Mouse (Mus musculus) neural tube, embryonic 13.5 days (tissue): Measurements from ENCODE around the gene Zfp385a. TPM values are rescaled to one million over a fixed set of nuclear protein-coding genes. Genes with fewer than 3 reads are reported as not detected.

Experiments
- ATAC-seq: fragments of 200-750 bp; cut with Nextera tagmentation; 2 replicates; pipeline ENCODE4 v1.8.0; 2017; ENCODE audit warnings: low read depth, mild to moderate bottlenecking, moderate TSS enrichment, moderate library complexity
- H3K27ac ChIP-seq: fragments of 300-500 bp; sonication (generic); replicated peaks from 2 replicates; pipeline ENCODE4 v1.5.1; 2015; ENCODE audit warnings: moderate library complexity, mild to moderate bottlenecking, inconsistent platforms
- H3K27me3 ChIP-seq: fragments of 300-500 bp; sonication (generic); 2 replicates; pipeline ENCODE4 v1.6.1; 2015; ENCODE audit warnings: mild to moderate bottlenecking, inconsistent platforms
- H3K36me3 ChIP-seq: fragments of 300-500 bp; sonication (generic); 2 replicates; pipeline ENCODE4 v1.6.1; 2015; ENCODE audit warnings: mild to moderate bottlenecking, inconsistent platforms
- H3K4me1 ChIP-seq: fragments of 300-500 bp; sonication (generic); replicated peaks from 2 replicates; pipeline ENCODE4 v1.6.1; 2015; ENCODE audit warnings: inconsistent platforms
- H3K4me2 ChIP-seq: fragments of 300-500 bp; sonication (generic); 2 replicates; pipeline ENCODE4 v1.6.1; 2015; ENCODE audit warnings: inconsistent platforms, mild to moderate bottlenecking, moderate library complexity
- H3K4me3 ChIP-seq: fragments of 300-500 bp; sonication (generic); 2 replicates; pipeline ENCODE4 v1.5.1; 2015; ENCODE audit warnings: mild to moderate bottlenecking, inconsistent platforms
- H3K9ac ChIP-seq: fragments of 300-500 bp; sonication (generic); 2 replicates; pipeline ENCODE4 v1.6.1; 2015; ENCODE audit warnings: moderate library complexity, mild to moderate bottlenecking, inconsistent platforms
- H3K9me3 ChIP-seq: fragments of 300-500 bp; sonication (generic); 2 replicates; pipeline ENCODE4 v1.6.1; 2016; ENCODE audit warnings: inconsistent platforms
- WGBS: fragments of 180-500 bp; shearing (Covaris S2); methylation state at CpG from one replicate; pipeline ENCODE4 v1.1.7; 2015; 5-methylcytosine and 5-hydroxymethylcytosine counted together
- polyA plus RNA-seq: library from polyadenylated mRNA; unstranded; fragments of >200 nt; fragmentation: Nextera tagmentation; extraction: Ambion mirVana; gene quantifications from 2 replicates; pipeline ENCODE4 v1.2.1, GENCODE M21; 2015

Gene Zfp385a
- polyA plus RNA-seq, 1 experiment from 2014 or later: 18.4 TPM

GRCm38 (mm10) chr15:103359869-103360602 lies 20.1 kb upstream of the Zfp385a start:
- no peak for ATAC-seq
- no peaks in the 10 kb centered on the region for H3K36me3 ChIP-seq
- H3K9me3 ChIP-seq: no peaks in the 10 kb centered on the region
- H3K4me1 ChIP-seq: peaks cover 11% of the 10 kb centered on the region; the same call in 1 of the 2 replicates
- no peak overlapping the region for H3K4me2 ChIP-seq
- H3K9ac ChIP-seq: no peak overlapping the region
- WGBS: 89% methylated on average over 5 of the region's 5 CpGs
- no peak overlapping the region for H3K4me3 ChIP-seq
- peaks cover 9% of the 10 kb centered on the region; the same call in 1 of the 2 replicates for H3K27me3 ChIP-seq
- H3K27ac ChIP-seq: no peak overlapping the region

GRCm38 (mm10) chr15:103359122-103359510 lies 19.2 kb upstream of the Zfp385a start:
- no peak for ATAC-seq
- Histone ChIP-seq H3K36me3 (no peaks in the 10 kb centered on the region), H3K4me2 (no peak overlapping the region), H3K27ac (no peak overlapping the region), H3K4me3 (no peak overlapping the region), H3K9me3 (no peaks in the 10 kb centered on the region), H3K27me3 (0 out of 2 replicates have a peak, but pooled peaks cover under 1% of the 10 kb centered on the region), H3K9ac (no peak overlapping the region), H3K4me1 (peaks cover 9% of the 10 kb centered on the region; the same call in 1 of the 2 replicates)
- WGBS: 95% methylated on average over 1 of the region's 1 CpGs

GRCm38 (mm10) chr15:103358278-103359121 lies 18.6 kb upstream of the Zfp385a start:
- ATAC-seq: 0 out of 2 replicates have a peak, but pooled peaks have one; percentile 40
- Histone ChIP-seq H3K27ac (no peak overlapping the region), H3K36me3 (no peaks in the 10 kb centered on the region), H3K4me2 (no peak overlapping the region), H3K9ac (no peak overlapping the region), H3K4me1 (peaks cover 9% of the 10 kb centered on the region; the same call in 1 of the 2 replicates), H3K27me3 (no peaks in the 10 kb centered on the region), H3K9me3 (no peaks in the 10 kb centered on the region), H3K4me3 (no peak overlapping the region)
- WGBS: 33% methylated on average over 4 of the region's 4 CpGs

- H3K4me3 ChIP-seq: no peak overlapping the region
- H3K9ac ChIP-seq: no peak overlapping the region
- no peak for ATAC-seq
- peaks cover 9% of the 10 kb centered on the region; the same call in 1 of the 2 replicates for H3K4me1 ChIP-seq
- WGBS: 88% methylated on average over 4 of the region's 4 CpGs
- no peaks in the 10 kb centered on the region for H3K9me3 ChIP-seq
- H3K36me3 ChIP-seq: no peaks in the 10 kb centered on the region
- H3K27me3 ChIP-seq: no peaks in the 10 kb centered on the region
- H3K4me2 ChIP-seq: no peak overlapping the region
- H3K27ac ChIP-seq: no peak overlapping the region
Measured at GRCm38 (mm10) chr15:103357817-103358216, 17.9 kb upstream of the Zfp385a start.

GRCm38 (mm10) chr15:103356130-103356529 lies 16.2 kb upstream of the Zfp385a start:
- WGBS: 85% methylated on average over 4 of the region's 4 CpGs
- H3K4me3 ChIP-seq: no peak overlapping the region
- no peak for ATAC-seq
- H3K9me3 ChIP-seq: no peaks in the 10 kb centered on the region
- no peak overlapping the region for H3K4me2 ChIP-seq
- H3K27ac ChIP-seq: no peak overlapping the region
- H3K36me3 ChIP-seq: no peaks in the 10 kb centered on the region
- no peaks in the 10 kb centered on the region for H3K27me3 ChIP-seq
- peaks cover 9% of the 10 kb centered on the region; the same call in 1 of the 2 replicates for H3K4me1 ChIP-seq
- no peak overlapping the region for H3K9ac ChIP-seq

GRCm38 (mm10) chr15:103355420-103355819 lies 15.5 kb upstream of the Zfp385a start:
- ATAC-seq: no peak
- Histone ChIP-seq H3K4me1 (peaks cover 9% of the 10 kb centered on the region; the same call in 1 of the 2 replicates), H3K4me3 (no peak overlapping the region), H3K27ac (no peak overlapping the region), H3K36me3 (no peaks in the 10 kb centered on the region), H3K4me2 (no peak overlapping the region), H3K9me3 (no peaks in the 10 kb centered on the region), H3K27me3 (no peaks in the 10 kb centered on the region), H3K9ac (no peak overlapping the region)
- WGBS: 76% methylated on average over 4 of the region's 4 CpGs

GRCm38 (mm10) chr15:103354690-103355089 lies 14.8 kb upstream of the Zfp385a start:
- H3K9me3 ChIP-seq: no peaks in the 10 kb centered on the region
- H3K27me3 ChIP-seq: no peaks in the 10 kb centered on the region
- 0 out of 2 replicates have a peak, but pooled peaks cover 1% of the 10 kb centered on the region for H3K36me3 ChIP-seq
- H3K4me3 ChIP-seq: no peak overlapping the region
- 88% methylated on average over 2 of the region's 2 CpGs for WGBS
- H3K4me2 ChIP-seq: no peak overlapping the region
- ATAC-seq: no peak
- H3K27ac ChIP-seq: no peak overlapping the region
- H3K9ac ChIP-seq: no peak overlapping the region
- H3K4me1 ChIP-seq: peaks cover 9% of the 10 kb centered on the region; the same call in 1 of the 2 replicates

GRCm38 (mm10) chr15:103353511-103354256 lies 13.8 kb upstream of the Zfp385a start:
- Histone ChIP-seq H3K36me3 (0 out of 2 replicates have a peak, but pooled peaks cover 3% of the 10 kb centered on the region), H3K4me3 (no peak overlapping the region), H3K4me2 (no peak overlapping the region), H3K9ac (no peak overlapping the region), H3K27me3 (no peaks in the 10 kb centered on the region), H3K27ac (no peak overlapping the region), H3K4me1 (peaks cover 4% of the 10 kb centered on the region; the same call in 1 of the 2 replicates), H3K9me3 (no peaks in the 10 kb centered on the region)
- peak; percentile 24; the same call in 1 of the 2 replicates for ATAC-seq
- WGBS: 91% methylated on average over 11 of the region's 11 CpGs

- no peak overlapping the region for H3K27ac ChIP-seq
- WGBS: 46% methylated on average over 4 of the region's 4 CpGs
- ATAC-seq: 0 out of 2 replicates have a peak, but pooled peaks have one; percentile 28
- no peak overlapping the region for H3K9ac ChIP-seq
- no peaks in the 10 kb centered on the region for H3K27me3 ChIP-seq
- no peaks in the 10 kb centered on the region for H3K4me1 ChIP-seq
- no peak overlapping the region for H3K4me3 ChIP-seq
- H3K4me2 ChIP-seq: no peak overlapping the region
- H3K9me3 ChIP-seq: no peaks in the 10 kb centered on the region
- H3K36me3 ChIP-seq: 0 out of 2 replicates have a peak, but pooled peaks cover 3% of the 10 kb centered on the region
Measured at GRCm38 (mm10) chr15:103352856-103353255, 13.0 kb upstream of the Zfp385a start.

- H3K27me3 ChIP-seq: no peaks in the 10 kb centered on the region
- ATAC-seq: no peak
- no peak overlapping the region for H3K4me3 ChIP-seq
- no peak overlapping the region for H3K27ac ChIP-seq
- 11% methylated on average over 2 of the region's 2 CpGs for WGBS
- no peak overlapping the region for H3K4me2 ChIP-seq
- no peak overlapping the region for H3K9ac ChIP-seq
- H3K4me1 ChIP-seq: 0 out of 2 replicates have a peak, but pooled peaks cover 5% of the 10 kb centered on the region
- 0 out of 2 replicates have a peak, but pooled peaks cover 3% of the 10 kb centered on the region for H3K36me3 ChIP-seq
- no peaks in the 10 kb centered on the region for H3K9me3 ChIP-seq
Measured at GRCm38 (mm10) chr15:103347275-103347684, 7.4 kb upstream of the Zfp385a start.

- H3K4me2 ChIP-seq: no peak overlapping the region
- H3K27me3 ChIP-seq: peaks cover 9% of the 10 kb centered on the region
- H3K9ac ChIP-seq: no peak overlapping the region
- WGBS: 90% methylated on average over 6 of the region's 6 CpGs
- H3K9me3 ChIP-seq: no peaks in the 10 kb centered on the region
- H3K27ac ChIP-seq: no peak overlapping the region
- peaks cover 18% of the 10 kb centered on the region for H3K4me1 ChIP-seq
- no peak overlapping the region for H3K4me3 ChIP-seq
- ATAC-seq: no peak
- 0 out of 2 replicates have a peak, but pooled peaks cover 3% of the 10 kb centered on the region for H3K36me3 ChIP-seq
Measured at GRCm38 (mm10) chr15:103345789-103346188, 5.9 kb upstream of the Zfp385a start.
